Mouse (Mus musculus) right cerebral cortex, postnatal 10 days (tissue): Measurements from ENCODE around the gene Fancd2.

ENCODE experiments used
- DNase-seq, 2 experiments: peaks; one replicate each; pipeline ENCODE4 v3.0.0; 2021; ENCODE audit warnings: low spot score in 2 of 2

Gene Fancd2

DNA sequence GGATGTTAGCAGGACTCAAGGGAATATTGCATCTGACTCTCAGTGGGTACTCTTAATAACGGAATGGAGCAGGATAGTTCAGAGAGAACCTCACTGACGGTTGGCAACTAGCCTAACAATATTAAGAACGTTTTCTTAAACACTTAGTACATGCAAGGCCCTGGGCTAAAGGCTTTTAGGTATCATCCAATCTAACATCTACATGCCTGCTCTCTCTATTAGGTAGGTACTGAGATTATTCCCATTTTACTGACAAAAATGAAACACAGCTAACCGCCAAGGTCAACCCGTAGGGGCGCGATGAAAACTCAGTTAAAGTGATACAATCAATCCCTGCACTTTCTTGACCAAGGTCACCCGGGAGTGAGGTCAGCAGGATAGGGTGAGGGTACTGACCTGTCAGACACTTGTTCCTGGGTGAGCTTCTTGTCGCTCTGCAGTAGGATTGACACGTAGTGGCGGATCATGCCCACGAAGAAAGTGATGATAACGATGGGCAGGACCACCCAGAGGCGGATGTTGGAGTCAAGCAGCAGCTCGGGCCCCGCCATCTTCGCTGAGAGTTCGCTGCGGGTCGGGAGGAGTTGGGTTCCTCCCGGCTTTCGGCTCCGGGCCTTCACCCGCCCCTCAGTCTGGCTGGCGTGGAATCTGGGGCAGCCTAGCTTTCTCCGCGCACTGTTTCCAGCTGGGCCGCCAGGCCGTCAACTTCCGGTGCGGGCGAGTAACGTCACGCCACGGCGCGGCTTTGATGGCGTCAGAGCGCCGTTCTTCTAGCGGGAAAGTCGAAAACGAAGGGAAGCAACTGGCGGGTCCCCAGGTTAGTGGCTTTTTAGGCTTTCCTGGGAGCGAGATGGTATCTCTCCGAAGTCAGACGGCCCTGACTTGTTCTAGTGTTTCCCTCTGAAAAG lies at the start of gene Fancd2, which contains the start of gene Emc3:
TSS of gene Fancd2 (plus strand) at position 751 of the 908 bp plus-strand sequence.
TSS of gene Emc3 (minus strand) at position 721 of the 908 bp plus-strand sequence.
- peak; percentile 92 to 95 for DNase-seq

DNA sequence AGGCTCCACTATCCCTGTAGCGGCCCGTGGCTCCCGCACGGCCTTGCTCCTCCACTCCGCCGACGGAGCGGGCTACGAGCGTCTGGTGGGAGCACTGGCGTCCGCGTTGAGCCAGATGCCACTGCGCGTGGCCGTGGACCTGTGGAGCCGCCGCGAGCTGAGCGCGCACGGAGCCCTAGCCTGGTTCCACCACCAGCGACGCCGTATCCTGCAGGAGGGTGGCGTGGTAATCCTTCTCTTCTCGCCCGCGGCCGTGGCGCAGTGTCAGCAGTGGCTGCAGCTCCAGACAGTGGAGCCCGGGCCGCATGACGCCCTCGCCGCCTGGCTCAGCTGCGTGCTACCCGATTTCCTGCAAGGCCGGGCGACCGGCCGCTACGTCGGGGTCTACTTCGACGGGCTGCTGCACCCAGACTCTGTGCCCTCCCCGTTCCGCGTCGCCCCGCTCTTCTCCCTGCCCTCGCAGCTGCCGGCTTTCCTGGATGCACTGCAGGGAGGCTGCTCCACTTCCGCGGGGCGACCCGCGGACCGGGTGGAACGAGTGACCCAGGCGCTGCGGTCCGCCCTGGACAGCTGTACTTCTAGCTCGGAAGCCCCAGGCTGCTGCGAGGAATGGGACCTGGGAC lies 48.9 kb upstream of the Fancd2 start:
- DNase-seq, result peak in 1 of 2 experiments; percentile 66

DNA sequence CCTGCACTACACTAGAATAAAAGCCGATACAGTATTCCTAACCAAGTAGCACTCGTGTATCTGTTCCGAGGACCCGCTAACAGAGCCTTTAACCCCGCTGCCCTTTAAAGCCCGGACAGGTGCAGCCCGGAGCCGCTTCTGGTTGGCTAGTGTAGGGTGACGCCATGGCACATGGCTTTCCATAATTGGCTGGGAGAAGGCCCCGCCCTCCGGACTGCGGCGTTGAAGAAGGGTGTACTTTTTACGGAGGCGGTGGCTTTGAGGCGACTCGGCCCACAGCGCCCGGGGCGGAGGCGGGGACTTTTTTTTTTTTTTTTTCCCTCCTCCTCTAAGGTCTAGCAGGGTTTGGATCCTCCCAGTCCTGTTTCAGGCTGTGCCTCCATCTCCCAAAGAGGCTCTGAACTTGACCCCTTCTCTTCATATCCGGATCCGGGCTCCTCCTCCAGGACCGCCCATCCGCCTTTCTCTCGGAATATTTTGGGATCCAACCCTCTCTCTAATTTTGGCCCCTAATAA lies 48.3 kb upstream of the Fancd2 start, which contains the start of gene Creld1:
TSS of gene Creld1 (plus strand) at position 198 of the 516 bp plus-strand sequence.
- DNase-seq, result peak; percentile 97 to 98

DNA sequence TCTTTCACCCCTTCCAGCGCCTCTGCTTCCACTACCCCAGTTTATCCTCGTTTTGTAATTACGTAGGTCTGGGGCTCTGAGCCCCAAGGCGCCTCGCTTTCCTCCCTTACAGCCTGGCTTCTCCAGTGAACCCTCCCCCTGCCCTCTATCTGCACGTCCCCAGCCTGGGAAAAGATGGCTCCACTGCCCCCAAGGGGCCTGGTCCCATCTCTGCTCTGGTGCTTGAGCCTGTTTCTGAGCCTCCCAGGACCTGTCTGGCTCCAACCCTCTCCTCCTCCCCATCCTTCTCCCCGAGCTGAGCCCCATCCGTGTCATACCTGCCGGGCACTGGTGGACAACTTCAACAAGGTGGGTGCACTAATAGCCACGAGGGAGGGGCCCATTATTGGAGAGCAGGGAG lies 47.8 kb upstream of the Fancd2 start:
- DNase-seq, result peak in 1 of 2 experiments; percentile 48

DNA sequence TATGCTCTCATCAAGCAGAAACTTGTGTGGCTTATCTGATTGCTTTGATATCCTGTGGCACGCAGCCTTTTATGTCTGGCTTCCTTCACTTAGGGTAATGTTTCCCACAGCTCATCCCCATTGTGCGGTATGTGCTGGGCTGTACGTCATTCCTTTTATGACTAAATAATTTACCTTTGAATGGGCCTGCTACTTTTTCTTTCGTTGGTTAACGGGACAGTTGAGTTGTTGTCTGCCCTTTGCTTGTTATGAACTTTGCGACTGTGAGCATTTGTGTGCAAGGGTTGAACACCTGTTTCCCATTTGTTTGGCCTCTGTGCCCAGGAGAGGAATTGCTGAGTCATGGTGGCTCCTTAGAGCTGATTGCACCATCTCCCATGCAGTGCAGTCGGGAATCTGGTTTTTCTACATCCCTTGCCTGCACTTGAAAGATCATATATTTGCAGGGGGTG lies 44.3 kb upstream of the Fancd2 start:
- no peak for DNase-seq

DNA sequence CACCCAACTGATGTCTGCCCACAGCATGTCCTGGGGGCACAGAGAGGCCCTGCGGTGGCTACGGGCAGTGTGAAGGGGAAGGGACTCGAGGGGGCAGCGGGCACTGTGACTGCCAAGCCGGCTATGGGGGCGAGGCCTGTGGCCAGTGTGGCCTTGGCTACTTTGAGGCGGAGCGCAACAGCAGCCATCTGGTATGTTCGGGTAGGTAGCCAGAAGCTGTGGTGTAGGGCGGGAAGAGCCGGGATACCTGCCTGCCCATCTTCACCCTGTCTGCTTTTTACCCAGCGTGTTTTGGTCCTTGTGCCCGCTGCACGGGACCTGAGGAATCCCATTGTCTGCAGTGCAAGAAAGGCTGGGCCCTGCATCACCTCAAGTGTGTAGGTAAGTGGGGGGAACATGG lies 42.1 kb upstream of the Fancd2 start:
- DNase-seq, result no peak

DNA sequence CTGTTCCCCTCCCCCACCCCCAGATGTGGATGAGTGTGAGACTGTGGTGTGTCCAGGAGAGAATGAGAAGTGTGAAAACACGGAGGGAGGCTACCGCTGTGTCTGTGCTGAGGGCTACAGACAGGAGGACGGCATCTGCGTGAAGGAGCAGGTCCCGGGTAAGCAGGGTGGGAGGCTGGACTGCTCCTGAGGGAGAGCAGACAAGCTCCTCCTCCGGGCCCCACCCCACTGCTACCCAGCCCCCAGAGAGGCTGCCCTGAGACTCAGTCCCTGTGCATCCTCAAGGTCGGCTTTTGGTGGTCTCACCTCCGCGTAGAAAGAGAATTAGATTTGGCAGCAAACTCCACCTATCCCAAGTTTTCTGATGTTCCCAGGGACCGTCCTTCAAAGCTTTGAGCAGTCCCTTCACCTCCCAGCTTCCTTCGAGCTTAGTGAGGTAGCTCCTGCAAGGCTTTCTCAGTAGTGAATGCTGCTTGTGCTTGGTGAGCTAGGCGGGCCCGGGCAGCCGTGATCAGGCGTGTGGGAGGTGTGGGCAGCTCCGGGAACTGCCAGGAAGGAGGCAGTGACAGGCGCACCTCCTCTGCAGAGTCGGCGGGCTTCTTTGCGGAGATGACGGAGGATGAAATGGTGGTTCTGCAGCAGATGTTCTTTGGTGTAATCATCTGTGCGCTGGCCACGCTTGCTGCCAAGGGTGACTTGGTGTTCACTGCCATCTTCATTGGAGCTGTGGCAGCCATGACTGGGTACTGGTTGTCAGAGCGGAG lies 39.2 kb upstream of the Fancd2 start:
- peak in 1 of 2 experiments; percentile 61 for DNase-seq

DNA sequence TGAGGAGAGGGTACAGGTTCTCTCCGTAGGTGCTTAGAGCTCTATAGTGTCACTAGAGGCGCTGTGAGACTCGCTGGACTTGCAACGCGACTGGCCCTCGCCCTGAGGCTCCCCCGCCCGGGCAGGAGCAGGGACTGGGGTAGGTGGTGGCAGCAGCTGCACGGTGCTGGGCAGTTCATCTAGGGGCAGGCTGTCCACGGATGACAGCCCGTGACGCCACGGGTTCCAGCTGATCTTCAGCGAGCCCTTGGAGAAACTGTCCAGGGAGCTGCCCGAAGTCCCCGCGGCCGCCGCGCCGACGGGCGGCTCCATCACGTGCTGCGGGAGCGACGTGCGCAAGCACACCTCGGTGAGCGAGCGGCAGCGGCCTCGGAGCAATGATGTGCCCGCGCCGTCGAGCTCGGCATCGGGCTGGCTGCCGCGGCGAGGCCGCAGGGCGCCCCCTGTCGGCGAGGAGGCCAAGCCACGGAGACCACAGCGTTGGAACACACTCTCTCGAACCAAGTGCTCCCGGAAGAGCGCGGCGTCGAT lies 37.2 kb upstream of the Fancd2 start:
- DNase-seq, result peak; percentile 76 to 80

DNA sequence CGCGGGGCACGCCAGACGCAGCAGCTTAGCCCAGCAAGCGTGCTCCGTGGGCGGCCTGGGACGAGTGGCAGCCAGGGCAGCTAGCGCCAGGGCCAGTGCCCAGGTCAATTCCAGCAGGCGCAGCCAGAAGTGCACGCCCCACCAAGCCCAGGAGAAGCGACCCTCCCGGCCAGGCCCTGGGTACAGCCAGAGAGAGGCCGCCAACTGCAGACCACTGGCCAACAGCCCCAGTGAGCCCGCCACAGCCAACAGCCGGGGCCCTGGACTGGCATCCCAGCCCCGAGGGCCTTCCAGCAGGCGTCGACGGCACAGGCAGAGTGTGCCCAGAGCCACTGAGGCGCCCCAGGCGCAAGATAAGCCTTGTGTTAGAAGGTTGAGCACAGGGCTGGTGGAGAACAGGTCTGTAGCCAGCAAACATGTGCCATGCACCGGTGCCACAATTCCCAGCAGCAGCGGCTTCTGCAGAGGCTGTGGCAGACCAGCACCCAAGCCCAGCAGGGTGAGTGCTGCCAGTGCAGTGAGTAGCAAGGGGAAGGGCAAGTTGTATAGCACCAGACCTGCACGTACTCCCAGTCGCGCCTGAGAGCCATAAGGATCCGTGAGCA lies 36.3 kb upstream of the Fancd2 start:
- DNase-seq, result peak; percentile 47 to 49

DNA sequence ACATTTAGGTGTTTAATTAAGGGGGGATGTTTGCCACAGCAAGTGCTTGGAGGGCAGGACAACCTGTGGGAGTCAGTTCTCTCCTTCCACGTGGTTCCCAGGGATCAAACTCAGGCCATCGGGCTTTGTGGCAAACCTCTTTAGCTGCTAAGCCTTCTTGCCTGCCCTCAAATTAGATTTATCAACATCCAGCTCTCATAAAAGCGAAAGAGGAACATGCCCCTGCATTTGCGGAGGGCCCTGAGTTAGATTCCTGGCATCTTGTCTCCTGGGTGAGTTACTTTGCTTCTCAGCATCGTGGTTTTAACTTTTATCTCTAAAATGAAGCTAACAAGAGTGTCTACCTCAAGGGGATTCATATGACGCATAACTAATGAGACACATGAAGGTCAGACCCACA lies 32.1 kb upstream of the Fancd2 start:
- DNase-seq, result no peak

DNA sequence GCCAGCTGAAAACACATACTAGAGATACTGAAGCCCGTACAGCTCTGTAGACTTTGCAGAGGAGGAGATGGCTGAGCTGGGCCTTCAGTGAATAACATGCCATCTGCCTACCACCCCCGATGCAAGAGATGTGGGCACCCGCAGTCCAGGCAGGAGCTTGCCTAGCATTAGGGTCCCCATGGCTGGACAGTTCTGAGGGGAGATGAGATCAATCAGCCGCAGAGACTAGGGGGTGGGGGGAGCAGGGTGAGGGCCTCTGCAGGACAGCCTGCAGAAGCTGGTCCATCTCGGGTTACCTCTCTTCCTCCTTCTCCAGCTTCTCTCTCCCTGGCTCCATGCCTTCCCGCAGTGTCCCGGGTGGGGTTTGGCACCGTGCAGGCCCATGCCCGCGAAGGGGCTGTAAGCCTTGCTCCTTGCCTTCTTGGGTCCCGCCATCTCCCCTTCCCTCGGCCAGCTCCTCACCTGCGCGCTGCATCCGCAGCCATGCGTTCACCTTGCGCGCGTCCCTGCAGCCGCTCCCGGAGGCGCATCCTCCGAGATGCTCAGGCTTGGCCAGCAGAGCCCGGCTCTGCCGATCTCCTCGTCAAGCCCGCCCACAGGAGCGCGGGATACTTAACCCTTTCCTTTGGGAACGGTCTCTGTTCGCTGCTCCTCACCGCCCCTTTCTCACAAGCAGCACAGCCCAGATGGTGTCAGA lies 29.9 kb upstream of the Fancd2 start, which contains the start of gene Prrt3:
TSS of gene Prrt3 (minus strand) at position 544 of the 697 bp plus-strand sequence.
- DNase-seq, result peak; percentile 82 to 89

DNA sequence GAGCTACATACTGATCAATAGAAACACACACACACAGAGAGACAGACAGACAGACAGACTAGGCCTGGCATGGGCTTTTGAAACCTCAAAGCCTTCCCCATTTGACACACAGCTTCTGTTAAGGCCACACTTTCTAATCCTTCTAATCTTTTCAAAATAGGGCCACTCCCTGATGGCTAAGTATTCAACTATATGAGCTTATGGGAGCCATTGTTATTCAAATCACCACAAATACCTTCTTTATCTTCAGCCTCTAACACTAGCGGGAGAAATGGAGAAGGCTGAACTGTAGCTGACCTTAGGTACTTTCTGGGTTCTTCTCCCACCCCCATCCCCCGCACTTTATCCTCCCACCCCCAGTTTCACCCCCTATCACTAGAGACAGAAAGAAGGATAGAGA lies 28.7 kb upstream of the Fancd2 start:
- DNase-seq, result no peak

DNA sequence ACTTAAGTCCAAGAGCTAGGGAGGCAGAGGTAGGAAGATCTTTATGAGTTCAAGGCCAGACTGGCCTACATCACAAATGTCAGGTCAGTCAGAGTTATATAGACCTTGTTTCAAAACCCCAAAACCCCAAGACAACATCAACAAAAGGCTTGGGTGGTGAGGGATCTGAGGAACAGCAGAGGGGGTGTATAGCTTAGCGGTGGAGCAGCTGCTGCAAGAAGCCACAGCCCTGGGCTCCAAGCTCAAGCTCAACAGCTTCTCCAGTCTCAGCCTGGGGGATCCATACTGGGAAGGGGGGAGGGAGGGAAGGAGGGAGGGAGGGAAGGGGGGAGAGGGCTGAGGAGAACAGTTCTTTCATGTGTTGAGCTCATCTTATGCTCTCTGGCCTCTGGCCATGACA lies 25.8 kb upstream of the Fancd2 start:
- DNase-seq, result no peak

DNA sequence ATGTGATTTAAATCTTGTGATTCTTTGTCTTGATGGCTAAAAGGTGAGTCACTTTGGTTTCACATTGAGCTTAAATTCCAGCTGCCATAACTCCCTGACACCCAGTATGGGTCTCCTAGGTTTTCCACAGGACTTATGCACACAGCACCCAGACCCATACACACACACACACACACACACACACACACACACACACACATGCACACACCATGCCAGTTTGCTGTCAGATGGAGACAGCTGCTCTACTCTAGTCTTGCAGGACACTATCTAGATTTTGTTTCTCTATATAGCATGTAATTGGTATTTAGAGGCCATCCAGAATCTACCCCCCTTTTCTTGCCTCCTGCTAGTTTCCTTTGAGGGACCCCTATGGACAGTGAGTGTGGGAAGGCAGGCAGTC lies 24.4 kb upstream of the Fancd2 start:
- no peak for DNase-seq

DNA sequence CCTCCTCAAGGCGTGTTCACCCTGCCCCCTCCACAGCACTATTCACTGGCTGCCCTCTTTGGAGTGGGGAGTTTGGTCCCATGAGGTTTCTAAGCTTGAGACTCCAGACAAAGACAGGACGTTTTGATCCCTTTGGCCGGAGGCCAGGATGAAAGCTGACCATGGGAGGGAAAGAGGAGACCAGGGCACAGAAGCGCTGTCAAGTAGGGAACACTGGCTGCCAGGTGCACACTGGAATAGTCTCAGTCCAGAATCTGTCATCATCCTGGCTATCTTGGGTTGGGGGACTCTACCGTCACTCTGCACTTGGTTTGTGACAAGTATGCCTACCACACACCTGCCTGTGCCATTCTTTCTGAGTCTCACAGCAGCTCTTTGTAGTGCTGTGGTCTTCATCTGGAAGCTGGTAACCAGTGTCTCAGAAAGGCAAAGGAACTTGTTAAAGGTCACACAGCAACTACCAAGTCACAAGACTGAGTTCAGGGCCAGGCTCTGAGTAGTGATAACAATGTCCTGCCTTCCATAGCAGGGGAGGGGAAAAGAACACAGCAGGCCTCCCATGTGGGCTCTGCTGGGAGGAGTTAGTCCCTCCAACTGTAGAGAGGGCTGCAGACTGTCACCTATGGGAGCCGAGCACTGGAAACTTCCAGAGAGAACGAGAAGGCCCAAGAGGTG lies 23.1 kb upstream of the Fancd2 start:
- peak in 1 of 2 experiments; percentile 35 for DNase-seq

DNA sequence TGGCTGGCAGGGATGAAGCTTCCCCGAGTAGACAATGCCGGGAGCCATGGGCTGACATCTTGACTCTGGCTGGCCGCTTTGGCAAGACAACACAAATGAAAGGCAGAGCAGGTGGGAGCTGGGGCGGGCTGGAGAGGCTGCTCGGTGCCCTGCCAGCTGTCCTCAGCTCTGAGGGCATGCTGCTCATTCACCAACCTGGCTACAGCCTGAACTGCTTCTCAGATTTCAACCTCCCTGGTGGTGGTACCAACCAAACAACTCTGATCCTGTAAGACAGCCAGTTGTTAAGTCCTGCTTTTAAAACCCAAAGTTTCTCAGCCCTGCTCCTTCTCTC lies 22.6 kb upstream of the Fancd2 start:
- no peak for DNase-seq

DNA sequence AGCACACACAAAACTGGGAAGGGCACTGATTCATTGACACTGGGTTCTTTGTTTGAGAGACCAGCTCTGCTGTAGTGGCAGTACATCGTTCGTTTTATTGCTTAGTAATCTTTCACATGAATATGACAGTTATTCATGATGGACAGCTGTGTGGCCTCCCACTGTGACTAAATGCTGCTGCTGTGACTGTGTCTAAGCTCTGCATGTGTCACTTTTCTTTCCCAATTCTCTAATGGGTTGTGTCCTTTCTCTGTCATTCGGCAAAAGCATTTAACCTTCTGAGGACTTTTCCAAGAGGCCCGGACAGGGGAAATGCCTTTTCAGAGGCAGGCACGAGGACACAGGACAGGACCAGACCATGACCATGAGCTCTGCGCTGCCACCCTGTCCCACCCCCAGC lies 17.5 kb upstream of the Fancd2 start:
- no peak for DNase-seq

DNA sequence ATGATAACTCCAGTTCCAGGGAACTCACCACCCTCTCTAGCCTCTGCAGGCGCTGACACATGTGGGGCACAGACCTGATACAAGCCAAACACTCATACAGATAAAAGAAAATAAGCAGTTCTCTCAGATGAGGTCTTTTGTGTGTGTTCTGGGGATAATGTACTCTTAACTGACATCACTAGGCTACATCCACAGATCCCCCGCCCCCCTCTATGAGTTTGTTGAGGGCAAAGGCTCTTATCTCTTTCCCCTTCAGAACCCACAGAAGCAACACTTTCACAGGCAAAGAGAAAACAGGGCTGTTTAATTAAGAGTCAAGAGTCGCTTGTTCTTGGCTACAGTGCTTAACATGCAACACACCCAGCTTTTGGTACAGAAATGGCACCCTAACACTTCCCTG lies 16.9 kb upstream of the Fancd2 start:
- DNase-seq, result no peak

DNA sequence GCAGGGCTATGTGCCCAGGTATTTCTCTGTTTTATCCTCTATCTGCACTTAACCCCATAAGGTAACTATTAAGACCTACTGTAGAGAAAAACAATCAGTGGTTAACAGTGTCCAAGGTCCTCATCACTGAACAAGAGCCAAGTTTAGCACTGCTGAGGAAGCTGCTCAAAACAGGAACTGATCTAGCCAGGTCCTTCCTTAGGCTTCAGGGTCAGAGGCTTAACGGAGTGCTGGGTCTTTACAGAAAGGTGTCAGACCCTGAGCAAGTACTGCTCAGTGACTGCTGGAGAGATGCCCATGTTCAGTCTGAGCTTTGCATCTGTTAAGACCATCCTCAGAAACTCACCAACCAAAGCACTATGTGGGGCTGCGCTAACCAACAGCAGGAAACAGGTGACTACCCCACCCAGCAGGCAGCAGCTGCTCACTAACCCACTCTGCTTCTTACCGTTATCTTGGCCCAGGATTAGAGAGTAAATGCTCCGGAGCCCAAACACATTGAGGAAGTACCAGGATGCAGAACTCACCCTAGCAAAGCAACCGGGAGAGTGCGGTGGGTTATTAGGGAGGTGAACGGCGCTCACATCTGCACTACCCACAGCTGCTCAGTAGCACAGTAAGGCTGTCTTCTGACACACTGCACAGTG lies 13.9 kb upstream of the Fancd2 start:
- DNase-seq, result no peak
